Mouse (Mus musculus) cerebellum, postnatal 10 days (tissue): ENCODE measurements around the gene Gtf3c5.
A peak's percentile ranks its signal among the peaks of the same experiment; 100 is the strongest.

Source experiments
- DNase-seq, 2 experiments: peaks; one replicate each; pipeline ENCODE4 v3.0.0; 2021; ENCODE audit warnings: mixed read lengths in 2 of 2

The Gtf3c5 gene

DNA sequence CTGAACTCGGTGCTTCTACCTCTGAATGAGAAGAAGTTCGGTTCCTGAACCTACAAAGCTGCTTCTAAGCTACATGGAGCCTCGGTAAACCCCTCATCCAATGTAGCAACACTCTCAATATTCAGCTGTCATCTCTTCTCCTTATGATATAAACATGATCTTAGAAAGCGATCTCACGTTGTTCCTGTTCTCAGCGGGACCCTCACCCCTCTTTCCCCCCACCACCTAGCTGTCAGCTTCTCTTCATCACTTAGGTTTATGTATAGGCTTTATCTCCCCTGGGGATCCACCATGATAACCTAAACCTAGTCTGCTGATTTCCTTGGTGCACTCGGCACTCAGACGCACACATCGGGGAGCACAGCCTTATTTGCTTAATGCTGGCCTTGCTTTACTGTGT lies at the start of gene Gtf3c5:
Gene Gtf3c5 (minus strand): TSS at position 101 of the 400 bp plus-strand sequence.
- no peak for DNase-seq

DNA sequence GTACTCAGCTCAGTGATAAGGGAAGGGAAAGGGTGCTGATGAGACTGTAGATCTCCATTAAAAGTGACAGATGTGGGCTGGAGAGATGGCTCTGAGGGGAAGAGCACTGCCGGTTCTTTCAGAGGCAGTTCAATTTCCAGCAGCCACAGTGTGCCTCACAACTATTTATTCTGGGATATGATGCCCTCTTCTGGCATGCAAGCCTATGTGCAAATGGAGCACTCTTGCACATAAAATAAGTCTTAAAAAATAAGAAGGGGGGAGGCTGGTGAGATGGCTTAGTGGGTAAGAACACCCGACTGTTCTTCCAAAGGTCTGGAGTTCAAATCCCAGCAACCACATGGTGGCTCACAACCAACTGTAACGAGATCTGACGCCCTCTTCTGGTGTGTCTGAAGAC lies 49.6 kb upstream of the Gtf3c5 start:
- no peak for DNase-seq

DNA sequence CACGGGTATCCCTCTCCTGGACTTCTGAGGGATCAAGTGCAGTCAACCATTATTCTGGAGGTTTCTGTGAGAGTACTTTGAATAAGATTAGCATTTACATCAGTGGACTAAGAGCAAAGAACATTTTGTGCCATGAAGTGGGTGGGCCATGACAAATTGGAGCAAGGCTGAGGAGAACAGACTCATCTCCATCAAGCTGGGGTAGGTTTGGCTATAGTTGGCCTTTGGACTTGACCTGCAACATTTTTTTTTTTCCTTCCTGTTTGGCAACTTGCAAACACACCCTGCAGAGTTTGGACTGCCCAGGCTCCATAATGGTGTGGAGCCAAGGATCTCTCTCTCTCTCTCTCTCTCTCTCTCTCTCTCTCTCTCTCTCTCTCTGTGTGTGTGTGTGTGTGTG lies 49.1 kb upstream of the Gtf3c5 start:
- DNase-seq = peak; percentile 39 to 40

DNA sequence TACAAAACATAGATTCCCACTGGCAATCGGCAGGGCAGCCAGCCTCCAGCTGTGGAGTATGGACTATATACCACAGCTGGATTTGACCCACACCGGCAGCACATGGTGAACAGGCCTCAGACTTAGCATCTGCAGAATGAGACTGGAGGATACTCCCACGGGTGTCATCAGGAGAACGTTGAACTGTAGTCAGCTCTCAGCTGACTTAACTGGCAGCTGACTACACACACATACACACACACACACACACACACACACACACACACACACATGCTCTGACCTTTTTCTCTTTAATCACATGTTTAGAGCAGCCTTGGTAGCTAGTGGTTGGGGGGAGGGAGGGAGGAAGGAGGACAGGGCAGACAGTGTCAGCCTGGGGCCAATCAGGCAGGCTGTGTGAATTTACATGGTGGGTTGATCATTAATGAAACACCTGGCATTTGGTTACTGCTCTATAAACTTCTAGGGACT lies 46.4 kb upstream of the Gtf3c5 start:
- no peak for DNase-seq

DNA sequence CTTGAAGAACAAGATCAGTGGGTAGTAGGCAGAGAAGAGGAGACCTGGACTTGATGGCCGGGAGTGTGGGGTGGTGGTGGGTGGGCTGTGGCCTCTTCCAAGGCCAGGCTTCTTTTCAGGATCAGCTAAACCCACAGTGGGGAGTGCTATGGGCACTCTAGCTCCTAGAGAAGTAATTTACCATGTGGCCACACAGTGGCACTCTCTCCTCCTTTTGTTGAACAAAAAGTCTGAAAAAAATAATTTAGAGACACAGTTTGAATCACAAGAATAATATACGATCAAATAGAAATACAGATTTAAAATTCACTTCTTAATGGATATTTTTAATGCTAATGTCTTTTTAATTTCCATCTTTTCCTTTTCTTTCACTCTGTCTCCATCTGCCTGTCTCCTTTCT lies 44.5 kb upstream of the Gtf3c5 start:
- no peak for DNase-seq

DNA sequence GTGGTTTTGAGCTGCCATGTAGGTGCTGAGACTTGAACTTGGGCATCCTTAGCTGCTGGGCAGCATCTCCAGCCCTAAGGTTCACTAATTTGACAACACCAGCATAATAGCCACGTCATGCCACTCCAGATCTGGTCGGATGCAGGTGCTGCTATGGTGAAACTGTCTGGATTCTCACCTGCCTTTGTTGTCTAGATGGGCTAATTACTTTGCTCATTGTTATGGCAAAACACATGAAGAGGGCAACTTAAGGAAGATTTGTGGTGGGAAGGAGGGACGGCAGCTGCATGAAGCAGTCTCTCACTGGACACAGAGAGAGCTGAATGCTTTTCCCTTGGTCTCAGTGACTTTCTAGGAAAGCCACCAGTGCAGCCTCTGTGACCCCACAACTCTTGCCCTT lies 42.5 kb upstream of the Gtf3c5 start:
- no peak for DNase-seq

DNA sequence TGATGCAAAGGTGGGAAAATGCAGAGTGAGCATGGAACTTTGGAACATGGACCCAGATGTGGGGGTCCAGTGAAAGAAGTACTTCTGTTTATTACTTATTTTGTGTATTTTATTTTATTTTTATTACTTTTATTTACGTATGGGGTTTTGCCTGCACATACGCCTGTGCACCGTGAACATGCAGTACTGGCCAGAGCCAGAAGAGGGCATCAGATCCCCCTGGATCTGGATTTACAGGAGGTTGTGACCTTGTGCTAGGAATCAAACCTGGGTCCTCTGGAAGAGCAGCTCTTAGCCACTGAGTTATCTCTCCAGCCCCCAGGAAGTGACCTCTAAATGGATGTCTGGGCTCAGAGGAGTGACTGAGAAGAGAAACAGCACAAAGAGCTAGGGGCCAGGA lies 41.3 kb upstream of the Gtf3c5 start:
- no peak for DNase-seq

DNA sequence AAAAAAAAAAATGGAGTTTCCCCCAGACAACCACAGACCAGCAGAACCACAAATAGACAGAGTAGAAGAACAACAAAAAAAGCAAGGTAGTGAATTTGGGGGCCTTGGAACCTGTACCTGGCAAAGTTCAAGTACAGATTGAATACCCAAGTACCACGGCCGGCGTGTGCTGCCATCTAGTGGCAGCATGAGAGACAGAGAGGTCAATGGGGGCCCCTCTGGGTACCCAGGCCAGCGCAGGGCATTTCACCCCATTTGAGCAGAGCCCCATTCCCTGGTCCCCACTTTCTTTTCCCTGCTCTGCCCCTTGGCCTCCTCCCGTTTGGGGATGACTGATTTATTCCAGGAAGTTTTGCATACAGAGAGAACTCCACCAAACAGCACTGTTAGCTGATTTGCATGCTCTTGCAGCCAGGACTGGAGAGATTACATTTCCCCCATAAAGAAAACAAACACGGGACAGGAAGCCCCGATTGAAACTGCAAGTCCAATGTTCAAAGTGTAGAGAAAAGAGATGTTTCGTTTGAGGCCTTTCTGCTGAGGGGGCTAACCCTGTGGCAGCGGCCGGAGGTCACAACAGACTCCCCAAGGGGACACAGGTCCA lies 39.1 kb upstream of the Gtf3c5 start:
- DNase-seq = peak; percentile 74 to 78

DNA sequence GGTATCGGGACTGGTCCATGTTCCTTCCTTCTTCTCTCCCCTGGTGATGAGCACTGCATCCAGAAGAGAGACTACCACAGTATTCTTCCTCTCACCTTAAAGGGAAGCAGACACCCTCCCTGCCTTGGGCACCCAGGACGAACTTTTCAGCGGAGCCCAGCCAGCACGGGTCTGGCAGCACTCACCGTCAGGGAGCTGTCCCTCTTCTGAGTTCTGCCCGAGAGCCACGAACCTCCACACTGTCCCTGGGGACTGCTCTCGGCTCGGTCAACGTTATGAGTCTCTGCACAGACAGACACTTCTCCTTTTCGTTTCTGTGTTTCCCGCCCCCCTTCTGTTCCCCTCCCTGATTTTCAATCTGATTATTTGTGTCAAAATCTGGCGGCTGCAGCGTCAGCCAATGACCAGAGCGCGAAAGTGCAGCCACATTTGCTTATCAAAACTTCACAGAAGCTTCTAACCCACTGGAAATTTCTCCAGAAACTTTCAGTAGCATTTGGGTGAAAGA lies 38.2 kb upstream of the Gtf3c5 start, which contains the start of gene Gfi1b:
Gene Gfi1b (minus strand): TSS at position 319 of the 508 bp plus-strand sequence.
- DNase-seq = no peak

DNA sequence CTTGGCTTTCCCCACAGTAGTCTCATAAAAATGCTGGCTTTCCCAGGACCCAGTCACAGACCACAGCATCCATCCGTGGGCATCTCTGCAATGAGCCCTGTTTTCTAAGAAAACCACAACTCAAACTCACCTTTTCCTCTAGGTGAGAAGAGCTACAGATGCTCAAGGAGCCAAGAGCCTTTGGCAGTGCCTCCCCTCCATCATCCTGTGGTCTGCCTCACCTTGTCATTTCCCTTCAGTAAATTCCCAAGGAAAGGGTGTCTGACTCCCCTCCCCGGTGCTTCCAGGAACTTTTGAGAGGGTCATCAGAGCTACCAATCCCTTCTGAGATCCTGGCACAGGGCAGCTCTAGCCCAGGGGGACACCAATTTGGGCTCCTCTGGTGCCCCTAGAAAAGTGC lies 37.6 kb upstream of the Gtf3c5 start:
- DNase-seq = no peak

DNA sequence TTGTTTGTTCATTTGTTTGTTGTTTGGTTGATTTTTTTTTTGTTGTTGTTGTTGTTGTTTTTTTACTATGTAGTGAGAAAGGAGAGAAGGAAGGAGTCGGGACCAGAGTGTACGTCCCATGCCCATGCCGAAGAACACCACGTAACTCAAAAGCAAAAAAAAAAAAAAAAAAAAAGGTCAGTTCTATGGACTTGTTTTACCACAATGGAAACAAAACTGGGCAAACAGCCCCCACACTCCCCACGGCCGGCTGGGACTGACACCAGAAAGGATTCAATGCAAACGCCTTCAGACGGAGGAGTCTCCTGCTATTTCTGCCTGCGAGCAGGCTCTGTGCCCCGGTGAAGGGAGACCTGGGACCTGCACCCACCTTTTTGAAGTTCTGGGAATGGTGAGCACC lies 37.0 kb upstream of the Gtf3c5 start:
- DNase-seq = no peak

DNA sequence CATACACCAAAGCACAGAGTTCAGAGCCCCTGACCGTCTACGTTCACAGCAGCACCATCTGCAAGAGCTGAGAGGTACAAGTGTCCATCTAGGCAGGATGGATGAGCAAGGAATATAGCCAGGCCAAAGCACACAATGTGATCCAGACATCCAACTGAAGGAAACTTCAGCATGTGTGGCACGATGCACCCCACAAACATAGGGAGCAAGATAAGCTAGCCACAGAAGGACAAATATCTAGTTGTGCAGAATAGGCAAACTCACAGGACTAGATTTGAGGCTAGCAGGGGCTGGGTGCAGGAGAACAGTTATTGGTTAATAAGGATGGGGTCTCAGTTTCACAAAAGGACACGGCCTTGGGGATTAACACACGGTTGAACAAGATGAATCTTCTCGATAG lies 35.8 kb upstream of the Gtf3c5 start:
- no peak for DNase-seq

DNA sequence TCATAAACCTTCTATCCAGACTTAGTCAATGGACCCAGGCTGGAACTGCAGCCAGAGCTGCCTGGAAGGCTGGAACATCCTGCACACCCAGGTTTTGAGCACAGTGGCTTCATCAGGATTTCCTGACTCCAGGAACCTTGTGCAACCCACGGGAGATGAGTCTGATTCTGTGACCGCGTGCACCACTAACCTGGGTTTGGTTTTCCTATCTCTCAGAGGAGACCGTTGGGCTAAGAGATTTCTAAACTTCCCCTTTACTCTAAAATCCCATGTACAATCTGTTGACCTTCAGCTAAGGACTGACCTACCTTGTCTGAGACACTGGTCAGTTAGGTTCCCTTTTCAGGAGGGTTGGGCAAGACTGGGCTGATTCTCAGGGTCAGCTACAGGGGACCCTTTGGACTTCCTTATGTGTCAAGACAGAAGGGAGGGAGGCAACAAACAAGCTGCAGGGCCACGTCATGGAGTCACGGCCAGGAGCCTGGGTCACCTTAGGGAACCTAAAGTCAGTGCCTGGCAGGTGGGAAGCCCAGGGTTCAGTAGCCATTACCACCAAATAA lies 35.3 kb upstream of the Gtf3c5 start:
- no peak for DNase-seq

DNA sequence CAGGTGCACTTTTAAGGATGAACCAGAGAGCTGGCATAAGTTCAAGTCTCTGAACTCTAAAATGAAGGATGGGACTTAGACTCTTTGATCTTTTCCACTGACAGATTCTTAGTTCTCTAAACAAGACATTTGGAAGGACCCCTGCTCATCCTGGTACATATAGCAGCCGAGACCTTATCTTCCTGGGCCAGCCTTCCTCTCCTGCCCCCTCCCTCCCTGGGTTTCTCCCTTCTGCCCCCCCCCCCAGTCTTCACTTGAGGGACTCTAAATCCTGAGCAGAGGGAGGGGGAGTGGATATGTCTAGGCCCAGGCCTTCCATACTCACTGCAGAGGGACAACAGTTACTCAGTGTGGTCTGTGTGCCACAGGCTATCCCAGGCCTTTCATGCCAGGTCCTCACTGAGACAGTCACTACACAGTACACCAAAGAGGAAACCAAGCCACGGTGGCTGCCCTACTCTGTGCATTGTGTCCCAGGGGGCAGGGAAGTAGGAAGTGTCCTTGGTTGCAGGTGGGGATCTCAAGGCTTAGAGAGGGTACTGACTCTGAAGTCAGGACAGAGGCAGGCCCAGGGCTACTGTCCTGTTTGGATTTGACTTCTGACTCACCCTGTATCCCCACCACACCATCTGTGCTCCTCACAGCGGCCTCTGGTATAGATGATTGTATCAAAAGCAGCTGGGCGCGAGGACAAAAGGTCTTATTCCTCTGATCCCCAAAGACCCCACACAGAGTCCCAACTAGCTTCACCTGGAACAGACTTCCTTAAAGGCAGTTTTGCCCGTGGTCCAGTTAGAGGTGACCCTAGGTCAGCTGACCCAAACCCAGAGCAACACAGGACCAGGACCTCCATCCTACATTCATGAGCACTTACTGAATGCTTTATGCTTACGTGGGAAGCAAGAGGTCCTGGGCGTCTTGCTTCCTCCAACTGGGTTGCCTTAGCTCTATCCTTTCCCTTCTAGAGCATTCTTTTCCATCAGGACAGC lies 34.2 kb upstream of the Gtf3c5 start:
- no peak for DNase-seq

DNA sequence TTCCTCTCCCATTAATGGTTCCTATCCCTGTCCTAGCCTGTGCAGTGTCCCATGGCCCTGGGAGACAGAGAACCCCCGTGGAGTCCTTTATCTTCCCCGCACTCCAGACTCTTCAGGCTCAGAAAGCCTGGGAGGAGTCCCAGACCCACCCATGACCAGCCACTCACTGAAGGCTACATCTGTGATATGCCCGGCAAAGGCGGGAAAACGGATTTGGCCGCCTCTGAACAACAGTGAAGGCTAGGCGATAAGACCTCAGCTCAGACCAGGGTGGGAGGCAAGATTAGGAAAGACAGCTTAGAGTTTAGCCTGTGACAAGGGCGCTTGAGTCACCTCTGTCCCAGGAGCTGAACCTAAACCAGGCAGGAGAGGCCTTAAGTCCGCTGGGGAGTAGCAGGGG lies 33.3 kb upstream of the Gtf3c5 start:
- no peak for DNase-seq

DNA sequence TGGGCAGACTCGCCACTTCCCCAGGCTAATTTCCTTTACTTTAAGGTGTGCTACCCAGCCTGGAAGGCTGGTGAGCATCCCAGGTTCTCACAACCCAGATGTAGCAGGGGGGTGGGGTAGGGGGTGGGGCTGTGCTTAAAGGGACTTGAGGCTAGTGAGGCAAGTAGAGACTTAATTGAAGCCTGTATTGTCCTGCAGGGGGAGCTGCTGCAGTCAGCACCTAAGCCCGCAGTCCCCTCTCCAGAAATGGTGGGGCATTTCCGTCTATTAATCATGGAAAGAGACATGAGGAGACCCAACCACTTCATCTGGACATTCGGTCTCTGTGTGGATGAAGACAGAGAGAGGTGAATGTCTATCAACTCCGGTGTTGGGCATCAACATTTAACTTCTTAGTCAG lies 32.8 kb upstream of the Gtf3c5 start:
- no peak for DNase-seq

DNA sequence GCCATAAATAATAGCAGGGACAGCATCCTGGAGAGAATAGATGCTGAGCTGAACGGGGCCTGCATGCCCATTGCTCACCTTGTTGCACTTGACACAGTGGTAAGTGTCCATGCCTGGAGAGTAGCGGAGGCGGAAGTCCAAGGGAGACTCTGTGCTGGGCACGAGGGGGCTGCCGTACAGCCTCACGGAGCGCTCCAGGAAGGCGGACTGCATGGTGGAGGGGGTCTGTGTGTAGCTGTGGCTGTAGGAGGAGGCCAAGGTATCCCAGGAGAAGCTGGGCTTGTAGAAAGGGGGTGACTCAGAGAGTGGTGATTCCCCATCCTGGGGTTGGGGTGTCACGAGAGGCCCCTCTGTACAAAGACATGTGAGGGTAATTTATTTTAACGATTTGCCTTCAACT lies 30.0 kb upstream of the Gtf3c5 start:
- no peak for DNase-seq

DNA sequence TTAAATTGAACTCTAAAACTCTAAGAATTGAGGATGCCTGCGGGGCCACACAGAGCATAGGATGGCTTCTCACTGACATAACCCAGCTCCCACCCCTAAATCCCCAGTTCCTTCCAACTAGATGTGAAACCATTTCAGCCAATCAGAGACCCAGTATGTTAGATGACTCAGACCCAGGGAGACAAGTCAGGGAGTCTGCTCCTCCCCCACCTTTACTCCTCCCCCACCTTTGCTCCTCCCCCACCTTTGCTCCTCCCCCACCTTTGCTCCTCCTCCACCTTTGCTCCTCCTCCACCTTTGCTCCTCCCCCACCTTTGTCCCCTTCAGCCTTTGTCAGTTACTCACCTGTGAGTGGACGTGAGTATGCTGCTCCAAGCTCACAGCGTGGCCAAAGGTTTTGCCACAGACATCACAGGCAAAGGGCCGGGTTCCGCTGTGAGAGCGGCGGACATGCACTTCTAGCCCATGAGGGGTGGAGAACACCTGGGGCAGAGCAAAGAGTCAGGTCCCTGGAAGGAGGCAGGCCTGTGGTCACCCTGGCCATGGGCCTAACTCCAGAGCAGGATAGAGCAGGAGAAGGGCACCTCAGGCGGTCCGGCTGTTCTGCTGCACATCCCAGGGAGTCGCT lies 29.0 kb upstream of the Gtf3c5 start:
- no peak for DNase-seq

DNA sequence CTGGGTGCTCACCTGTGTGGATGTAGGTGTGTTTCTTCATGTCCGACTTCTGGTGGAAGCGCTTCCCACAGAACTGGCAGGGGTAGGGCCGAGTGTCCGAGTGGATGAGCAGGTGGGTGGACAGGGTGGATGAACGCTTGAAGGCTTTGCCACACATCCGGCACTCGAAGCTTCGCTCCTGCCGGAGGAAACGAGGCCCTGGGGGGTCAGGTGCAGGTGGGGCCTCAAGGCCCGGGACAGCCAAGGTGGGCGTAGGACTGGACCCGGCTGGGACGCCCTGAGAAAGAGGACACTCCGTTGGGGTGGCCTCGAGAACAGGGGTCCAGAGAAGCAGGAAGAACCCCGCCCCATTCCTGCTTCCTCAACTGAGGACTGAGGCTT lies 27.8 kb upstream of the Gtf3c5 start:
- no peak for DNase-seq

DNA sequence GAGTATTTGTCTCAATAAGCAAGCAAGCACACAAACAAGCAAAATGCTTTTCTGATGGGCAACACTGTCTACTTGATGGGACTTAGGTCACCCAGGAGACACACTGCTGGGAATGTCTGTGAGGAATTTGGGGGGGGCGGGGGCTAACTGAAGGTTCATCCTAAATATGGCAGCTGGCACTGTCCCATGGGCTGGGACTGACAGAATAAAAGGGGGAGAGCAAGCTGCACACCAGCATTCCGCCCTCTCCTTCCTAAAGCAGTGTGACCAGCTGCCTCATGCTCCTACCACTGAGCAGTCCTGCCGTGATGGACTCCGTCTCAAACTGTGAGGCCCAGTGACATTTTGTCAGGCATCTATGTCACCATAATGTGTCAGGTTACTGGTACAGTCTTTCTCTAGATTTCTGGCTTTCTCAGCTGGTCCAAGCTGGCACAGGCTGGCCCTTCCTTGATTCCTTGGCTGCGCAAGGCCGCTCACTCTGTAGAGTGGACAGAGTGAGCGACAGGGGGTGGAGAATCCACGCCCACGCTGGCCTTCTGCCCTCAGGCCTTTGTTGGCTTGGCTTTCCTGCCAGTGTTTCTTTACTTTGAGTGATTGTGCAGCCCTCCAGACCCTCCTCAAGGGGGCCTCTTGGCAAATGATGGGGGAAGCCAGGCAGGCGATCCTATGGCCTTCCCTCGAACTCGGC lies 27.3 kb upstream of the Gtf3c5 start:
- DNase-seq = peak; percentile 88 to 89

DNA sequence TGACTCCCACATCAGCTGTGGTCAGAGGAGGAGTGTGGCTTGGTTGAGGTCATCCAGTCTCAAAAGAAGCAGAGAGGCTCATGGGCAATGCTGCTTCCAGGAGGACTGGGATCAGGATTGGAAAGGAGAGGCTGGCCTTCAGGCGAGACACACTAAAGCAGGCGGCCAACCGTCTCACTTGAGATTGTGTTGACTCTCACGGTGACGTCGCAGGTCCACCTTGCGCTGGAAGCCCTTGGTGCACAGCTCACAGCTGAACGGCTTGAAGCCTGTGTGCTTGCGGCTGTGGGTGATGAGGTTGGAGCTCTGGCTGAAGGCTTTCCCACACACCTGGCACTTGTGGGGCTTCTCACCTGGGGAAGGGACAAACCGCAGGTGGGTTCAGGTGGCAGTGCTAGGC lies 26.3 kb upstream of the Gtf3c5 start:
- no peak for DNase-seq

DNA sequence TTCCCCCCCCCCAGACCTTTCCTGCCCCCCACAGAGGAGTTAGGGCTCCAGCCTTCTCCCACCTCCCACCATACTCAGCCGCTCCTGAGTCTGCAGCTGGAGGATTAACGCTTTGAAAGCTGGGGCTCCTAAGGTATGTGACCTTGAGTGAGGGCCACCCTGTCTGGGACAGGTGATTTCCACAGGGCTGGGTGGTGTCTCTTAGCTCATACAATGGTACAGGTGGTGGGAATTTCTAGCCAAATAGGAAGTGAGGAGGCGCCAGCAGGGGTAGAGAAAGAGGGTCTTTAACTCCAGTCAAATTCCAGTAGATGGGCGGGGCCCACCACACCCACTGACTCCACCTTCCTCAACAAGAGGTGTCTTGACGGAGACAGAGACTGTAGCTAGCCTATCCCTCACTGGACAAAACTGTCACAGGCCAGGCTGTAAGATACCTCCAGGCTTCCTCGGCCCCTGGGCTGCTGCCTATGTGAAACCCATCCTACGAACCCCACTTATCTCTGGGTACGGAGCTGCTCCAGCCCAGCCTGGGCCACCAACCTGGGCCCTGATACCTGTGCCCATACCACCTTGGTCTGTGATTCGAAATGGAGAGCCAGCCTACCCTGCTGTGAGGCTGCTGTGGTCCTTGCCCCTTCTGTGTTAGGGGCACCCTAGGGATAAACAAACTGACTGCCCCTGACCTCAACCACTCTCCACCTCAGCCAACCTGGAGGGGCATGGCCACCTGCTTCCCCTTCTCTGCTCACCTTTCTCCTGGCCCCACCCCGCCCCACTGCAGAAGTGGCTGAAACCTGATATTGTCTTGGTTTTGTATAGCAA lies 24.0 kb upstream of the Gtf3c5 start:
- DNase-seq = no peak
